In the genomic region with DNA sequence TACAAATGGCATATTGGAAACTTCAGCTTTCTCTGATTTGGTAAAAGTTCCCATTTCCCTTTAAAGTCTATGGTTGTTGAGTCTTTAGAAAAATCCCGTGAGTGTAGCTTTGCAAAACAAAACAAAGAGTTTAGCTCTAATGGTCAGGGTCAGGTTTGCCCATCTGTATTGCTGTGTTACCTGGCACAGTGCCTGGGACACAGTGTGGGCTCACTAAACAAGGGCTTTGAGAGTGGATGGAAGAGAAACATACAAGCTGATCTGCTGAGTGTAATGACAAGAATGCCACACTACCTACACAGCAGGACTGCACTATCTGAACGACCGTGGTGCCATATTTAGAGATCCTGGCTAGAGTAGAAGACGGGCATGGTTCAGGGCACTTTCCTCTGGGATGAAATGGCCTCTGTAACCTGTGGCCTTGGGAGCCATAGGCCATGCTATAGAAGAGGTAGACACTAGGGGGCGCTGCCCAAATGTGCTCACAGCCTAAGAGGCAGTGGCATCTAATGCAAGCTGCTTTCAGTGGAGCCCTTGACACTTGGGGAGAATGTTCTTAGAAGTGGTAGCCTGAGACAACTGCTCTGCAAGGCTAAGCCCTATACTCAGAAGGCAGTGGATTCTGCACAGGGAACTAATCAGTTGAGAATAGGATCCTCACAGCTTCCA, we compare ENCODE assay signal across 8 mouse cellular contexts. TPM values are rescaled to one million over a fixed set of nuclear protein-coding genes. Genes with fewer than 3 reads are reported as not detected.
DNase-seq lines count a peak whose midpoint lies in the region; ATAC-seq and TF ChIP-seq lines count a peak whose summit lies in the region.
"Had no signal": no experiment of that assay in that cellular context is flagged by ENCODE, and none has a peak within 500 bp of the region (broad histone marks: within the 10 kb centered on the region; RNA-seq: fewer than 3 reads in every experiment).

No protein-coding gene starts in this region.

- H3K27ac ChIP-seq in midbrain, embryonic 10.5 days (replicated peaks) = no peak overlapping the region
- no peak overlapping the region for H3K27ac ChIP-seq in midbrain, embryonic 15.5 days
- H3K27ac ChIP-seq in midbrain, postnatal 0 days (ENCODE audit: low read depth, low read length) = no peak overlapping the region
- H3K27ac ChIP-seq: limb, embryonic 13.5 days had no signal

- H3K4me2 ChIP-seq in midbrain, embryonic 15.5 days = no peak overlapping the region
- H3K4me2 ChIP-seq in midbrain, postnatal 0 days (ENCODE audit: low read depth, low read length, poor library complexity, severe bottlenecking) = no peak overlapping the region
- H3K4me2 ChIP-seq: limb, embryonic 13.5 days had no signal

- 47% methylated on average over 5 of the region's 5 CpGs for WGBS in midbrain, embryonic 10.5 days
- 43% methylated on average over 5 of the region's 5 CpGs for WGBS in midbrain, embryonic 15.5 days
- WGBS in midbrain, postnatal 0 days = 42% methylated on average over 5 of the region's 5 CpGs

- peak; percentile 60 for TF ChIP-seq CTCF in midbrain, postnatal 0 days (IDR thresholded peaks at IDR 0.05)

- DNase-seq in midbrain, embryonic 10.5 days (ENCODE audit: low spot score) = peak; percentile 57
- peak; percentile 43 to 81 for DNase-seq in adrenal gland, adult (ENCODE audit: inconsistent age in 2 of 2, low spot score in 1 of 2)
- DNase-seq in embryo, embryonic 10 days (ENCODE audit: low spot score) = peak; percentile 79
- DNase-seq in kidney, postnatal 10 days = peak; percentile 24
- DNase-seq in midbrain, postnatal 0 days (ENCODE audit: low spot score) = peak; percentile 50
- DNase-seq in spleen, postnatal 4 days (ENCODE audit: low spot score in 2 of 2) = no peak

- no peak overlapping the region for H3K9ac ChIP-seq in midbrain, embryonic 15.5 days
- H3K9ac ChIP-seq in midbrain, postnatal 0 days (replicated peaks; ENCODE audit: low read length, poor library complexity, severe bottlenecking) = no peak overlapping the region
- H3K9ac ChIP-seq: limb, embryonic 13.5 days had no signal

- ATAC-seq in midbrain, embryonic 15.5 days (replicated peaks) = no peak
- ATAC-seq in midbrain, postnatal 0 days (ENCODE audit: low FRiP score) = no peak

- H3K4me1 ChIP-seq in midbrain, embryonic 10.5 days = 0 out of 2 replicates have a peak, but pooled peaks cover 2% of the 10 kb centered on the region
- no peaks in the 10 kb centered on the region for H3K4me1 ChIP-seq in midbrain, embryonic 15.5 days
- H3K4me1 ChIP-seq in midbrain, postnatal 0 days (ENCODE audit: insufficient read depth, low read length) = no peaks in the 10 kb centered on the region
- H3K4me1 ChIP-seq: limb, embryonic 13.5 days had no signal

- H3K36me3 ChIP-seq in midbrain, embryonic 10.5 days = no peaks in the 10 kb centered on the region
- no peaks in the 10 kb centered on the region for H3K36me3 ChIP-seq in midbrain, embryonic 15.5 days (replicated peaks)
- no peaks in the 10 kb centered on the region for H3K36me3 ChIP-seq in midbrain, postnatal 0 days (ENCODE audit: insufficient read depth, low read length)
- H3K36me3 ChIP-seq: limb, embryonic 13.5 days had no signal

- no peaks in the 10 kb centered on the region; the same call in 1 of the 2 replicates for H3K9me3 ChIP-seq in midbrain, embryonic 10.5 days (replicated peaks)
- H3K9me3 ChIP-seq in midbrain, embryonic 15.5 days = no peaks in the 10 kb centered on the region
- no peaks in the 10 kb centered on the region for H3K9me3 ChIP-seq in midbrain, postnatal 0 days (ENCODE audit: low read length)
- H3K9me3 ChIP-seq: limb, embryonic 13.5 days had no signal

- no peak overlapping the region for H3K4me3 ChIP-seq in midbrain, embryonic 10.5 days
- no peak overlapping the region for H3K4me3 ChIP-seq in midbrain, embryonic 15.5 days
- H3K4me3 ChIP-seq in midbrain, postnatal 0 days (ENCODE audit: low read depth, low read length) = no peak overlapping the region
- H3K4me3 ChIP-seq: limb, embryonic 13.5 days had no signal

- 0 out of 2 replicates have a peak, but pooled peaks cover 6% of the 10 kb centered on the region for H3K27me3 ChIP-seq in midbrain, embryonic 10.5 days (ENCODE audit: low read depth, poor library complexity, severe bottlenecking)
- H3K27me3 ChIP-seq in midbrain, embryonic 15.5 days (replicated peaks) = no peaks in the 10 kb centered on the region
- no peaks in the 10 kb centered on the region for H3K27me3 ChIP-seq in midbrain, postnatal 0 days (ENCODE audit: insufficient read depth, low read length)
- H3K27me3 ChIP-seq: limb, embryonic 13.5 days had no signal

RNA-seq across cellular contexts. Expression of a gene that starts 28.3 kb away (rescaled TPM):
- polyA plus RNA-seq in midbrain, embryonic 10.5 days (2016; fragmentation: Nextera tagmentation; extraction: Ambion mirVana) = not detected in 2 replicates
- not detected in 2 replicates for polyA plus RNA-seq in midbrain, embryonic 15.5 days (2015; fragmentation: Nextera tagmentation; extraction: Ambion mirVana)
- total RNA-seq in midbrain, postnatal 0 days (2014; rRNA removed) = 0.05 TPM in 1 of 2 replicates, not detected in the other
- polyA plus RNA-seq in midbrain, postnatal 0 days (2015; fragmentation: Nextera tagmentation; extraction: Ambion mirVana) = not detected in 2 replicates
- polyA plus RNA-seq: limb, embryonic 13.5 days had no signal

Comparison
In these comparisons a context has a peak if more than half of its experiments do, and no peak if none do; other contexts are left out.
1. DNase-seq: peak in midbrain, embryonic 10.5 days (single experiment), adrenal gland, adult (2 of 2), embryo, embryonic 10 days (single experiment), kidney, postnatal 10 days (single experiment) and midbrain, postnatal 0 days (single experiment); none in spleen, postnatal 4 days (0 of 2).